Mouse (Mus musculus): Measurements from ENCODE around the gene Sost. TPM values are rescaled to one million over a fixed set of nuclear protein-coding genes. Genes with fewer than 3 reads are reported as not detected.

Gene Sost
- polyA plus RNA-seq, 1 experiment from 2014 or later = not detected

GRCm38 (mm10) chr11:101925636-101926035 lies 41.2 kb downstream of the Sost start:
- 64% methylated on average over 6 of the region's 6 CpGs for WGBS

GRCm38 (mm10) chr11:101924441-101924976 lies 42.3 kb downstream of the Sost start:
- no peak overlapping the region for H3K4me2 ChIP-seq (ENCODE audit: low read length)
- 77% methylated on average over 18 of the region's 19 CpGs for WGBS

More at GRCm38 (mm10) chr11:101925636-101926035, 41.2 kb downstream of the Sost start:
- ATAC-seq = no peak
- H3K36me3 ChIP-seq (ENCODE audit: control insufficient read depth, insufficient read depth, low read length) = no peaks in the 10 kb centered on the region
- H3K27ac ChIP-seq (ENCODE audit: low read length) = no peak overlapping the region
- H3K9me3 ChIP-seq (replicated peaks; ENCODE audit: control insufficient read depth, low read length, poor library complexity, severe bottlenecking) = no peaks in the 10 kb centered on the region
- H3K9ac ChIP-seq (ENCODE audit: low read depth, low read length) = no peak overlapping the region
- H3K4me3 ChIP-seq (ENCODE audit: low read depth, low read length) = no peak overlapping the region
- no peaks in the 10 kb centered on the region for H3K27me3 ChIP-seq (ENCODE audit: control insufficient read depth, insufficient read depth, low read depth, low read length)
- H3K4me2 ChIP-seq (ENCODE audit: low read length) = no peak overlapping the region
- H3K4me1 ChIP-seq (ENCODE audit: control insufficient read depth, insufficient read depth, low read length) = no peaks in the 10 kb centered on the region

GRCm38 (mm10) chr11:101923988-101924387 lies 42.8 kb downstream of the Sost start:
- 79% methylated on average over 6 of the region's 6 CpGs for WGBS
- Histone ChIP-seq H3K9me3 (replicated peaks; ENCODE audit: control insufficient read depth, low read length, poor library complexity, severe bottlenecking) (no peaks in the 10 kb centered on the region), H3K36me3 (ENCODE audit: control insufficient read depth, insufficient read depth, low read length) (no peaks in the 10 kb centered on the region), H3K4me1 (ENCODE audit: control insufficient read depth, insufficient read depth, low read length) (no peaks in the 10 kb centered on the region), H3K9ac (ENCODE audit: low read depth, low read length) (no peak overlapping the region), H3K4me2 (ENCODE audit: low read length) (no peak overlapping the region), H3K27ac (ENCODE audit: low read length) (no peak overlapping the region), H3K4me3 (ENCODE audit: low read depth, low read length) (no peak overlapping the region), H3K27me3 (ENCODE audit: control insufficient read depth, insufficient read depth, low read depth, low read length) (no peaks in the 10 kb centered on the region)
- ATAC-seq = no peak

More at GRCm38 (mm10) chr11:101924441-101924976, 42.3 kb downstream of the Sost start:
- no peak overlapping the region for H3K4me3 ChIP-seq (ENCODE audit: low read depth, low read length)
- no peaks in the 10 kb centered on the region for H3K9me3 ChIP-seq (replicated peaks; ENCODE audit: control insufficient read depth, low read length, poor library complexity, severe bottlenecking)
- no peaks in the 10 kb centered on the region for H3K27me3 ChIP-seq (ENCODE audit: control insufficient read depth, insufficient read depth, low read depth, low read length)
- H3K4me1 ChIP-seq (ENCODE audit: control insufficient read depth, insufficient read depth, low read length) = no peaks in the 10 kb centered on the region
- no peaks in the 10 kb centered on the region for H3K36me3 ChIP-seq (ENCODE audit: control insufficient read depth, insufficient read depth, low read length)
- no peak overlapping the region for H3K27ac ChIP-seq (ENCODE audit: low read length)
- no peak overlapping the region for H3K9ac ChIP-seq (ENCODE audit: low read depth, low read length)
- no peak for ATAC-seq

GRCm38 (mm10) chr11:101921361-101921952 lies 45.4 kb downstream of the Sost start:
- Histone ChIP-seq H3K4me3 (ENCODE audit: low read depth, low read length) (no peak overlapping the region), H3K9me3 (replicated peaks; ENCODE audit: control insufficient read depth, low read length, poor library complexity, severe bottlenecking) (no peaks in the 10 kb centered on the region), H3K36me3 (ENCODE audit: control insufficient read depth, insufficient read depth, low read length) (no peaks in the 10 kb centered on the region), H3K27ac (ENCODE audit: low read length) (no peak overlapping the region), H3K4me2 (ENCODE audit: low read length) (no peak overlapping the region), H3K9ac (ENCODE audit: low read depth, low read length) (no peak overlapping the region), H3K4me1 (ENCODE audit: control insufficient read depth, insufficient read depth, low read length) (no peaks in the 10 kb centered on the region), H3K27me3 (ENCODE audit: control insufficient read depth, insufficient read depth, low read depth, low read length) (peaks cover 10% of the 10 kb centered on the region)
- WGBS = 76% methylated on average over 12 of the region's 12 CpGs
- no peak for ATAC-seq

GRCm38 (mm10) chr11:101919660-101920059 lies 47.2 kb downstream of the Sost start:
- 0% methylated on average over 6 of the region's 6 CpGs for WGBS
- Histone ChIP-seq H3K9ac (ENCODE audit: low read depth, low read length) (no peak overlapping the region), H3K36me3 (ENCODE audit: control insufficient read depth, insufficient read depth, low read length) (no peaks in the 10 kb centered on the region), H3K9me3 (replicated peaks; ENCODE audit: control insufficient read depth, low read length, poor library complexity, severe bottlenecking) (no peaks in the 10 kb centered on the region), H3K27me3 (ENCODE audit: control insufficient read depth, insufficient read depth, low read depth, low read length) (peaks cover 10% of the 10 kb centered on the region), H3K4me1 (ENCODE audit: control insufficient read depth, insufficient read depth, low read length) (no peaks in the 10 kb centered on the region), H3K4me3 (ENCODE audit: low read depth, low read length) (no peak overlapping the region), H3K27ac (ENCODE audit: low read length) (no peak overlapping the region), H3K4me2 (ENCODE audit: low read length) (no peak overlapping the region)
- peak; percentile 66 for ATAC-seq

GRCm38 (mm10) chr11:101918609-101919008 lies 48.2 kb downstream of the Sost start:
- Histone ChIP-seq H3K27ac (ENCODE audit: low read length) (no peak overlapping the region), H3K9me3 (replicated peaks; ENCODE audit: control insufficient read depth, low read length, poor library complexity, severe bottlenecking) (no peaks in the 10 kb centered on the region), H3K9ac (ENCODE audit: low read depth, low read length) (no peak overlapping the region), H3K4me1 (ENCODE audit: control insufficient read depth, insufficient read depth, low read length) (no peaks in the 10 kb centered on the region), H3K4me2 (ENCODE audit: low read length) (no peak overlapping the region), H3K27me3 (ENCODE audit: control insufficient read depth, insufficient read depth, low read depth, low read length) (peaks cover 10% of the 10 kb centered on the region), H3K36me3 (ENCODE audit: control insufficient read depth, insufficient read depth, low read length) (no peaks in the 10 kb centered on the region), H3K4me3 (ENCODE audit: low read depth, low read length) (no peak overlapping the region)
- 70% methylated on average over 3 of the region's 3 CpGs for WGBS
- no peak for ATAC-seq

GRCm38 (mm10) chr11:101916772-101917171 lies 50.0 kb downstream of the Sost start:
- WGBS = 74% methylated on average over 3 of the region's 3 CpGs
- no peak for ATAC-seq
- Histone ChIP-seq H3K4me1 (ENCODE audit: control insufficient read depth, insufficient read depth, low read length) (no peaks in the 10 kb centered on the region), H3K4me2 (ENCODE audit: low read length) (no peak overlapping the region), H3K9me3 (replicated peaks; ENCODE audit: control insufficient read depth, low read length, poor library complexity, severe bottlenecking) (no peaks in the 10 kb centered on the region), H3K36me3 (ENCODE audit: control insufficient read depth, insufficient read depth, low read length) (no peaks in the 10 kb centered on the region), H3K9ac (ENCODE audit: low read depth, low read length) (no peak overlapping the region), H3K27me3 (ENCODE audit: control insufficient read depth, insufficient read depth, low read depth, low read length) (peaks cover 10% of the 10 kb centered on the region), H3K4me3 (ENCODE audit: low read depth, low read length) (no peak overlapping the region), H3K27ac (ENCODE audit: low read length) (no peak overlapping the region)

- ATAC-seq = no peak
- 55% methylated on average over 8 of the region's 8 CpGs for WGBS
- no peaks in the 10 kb centered on the region for H3K9me3 ChIP-seq (replicated peaks; ENCODE audit: control insufficient read depth, low read length, poor library complexity, severe bottlenecking)
- H3K36me3 ChIP-seq (ENCODE audit: control insufficient read depth, insufficient read depth, low read length) = no peaks in the 10 kb centered on the region
- H3K27me3 ChIP-seq (ENCODE audit: control insufficient read depth, insufficient read depth, low read depth, low read length) = peaks cover 7% of the 10 kb centered on the region
- no peaks in the 10 kb centered on the region; the same call in 1 of the 2 replicates for H3K4me1 ChIP-seq (ENCODE audit: control insufficient read depth, insufficient read depth, low read length)
- H3K27ac ChIP-seq (ENCODE audit: low read length) = no peak overlapping the region
- H3K4me3 ChIP-seq (ENCODE audit: low read depth, low read length) = no peak overlapping the region
- H3K4me2 ChIP-seq (ENCODE audit: low read length) = no peak overlapping the region
- no peak overlapping the region for H3K9ac ChIP-seq (ENCODE audit: low read depth, low read length)
Observed at GRCm38 (mm10) chr11:101913591-101913990, 53.2 kb downstream of the Sost start.

All from midbrain, embryonic 16.5 days (tissue).